Mouse (Mus musculus): ENCODE results near the gene Gm21541.
"Not testable (repeated sequence)": the region's sequence is repeated elsewhere in the genome, so short reads cannot be mapped to it uniquely, and the experiment has no call there.

The Gm21541 gene

DNA sequence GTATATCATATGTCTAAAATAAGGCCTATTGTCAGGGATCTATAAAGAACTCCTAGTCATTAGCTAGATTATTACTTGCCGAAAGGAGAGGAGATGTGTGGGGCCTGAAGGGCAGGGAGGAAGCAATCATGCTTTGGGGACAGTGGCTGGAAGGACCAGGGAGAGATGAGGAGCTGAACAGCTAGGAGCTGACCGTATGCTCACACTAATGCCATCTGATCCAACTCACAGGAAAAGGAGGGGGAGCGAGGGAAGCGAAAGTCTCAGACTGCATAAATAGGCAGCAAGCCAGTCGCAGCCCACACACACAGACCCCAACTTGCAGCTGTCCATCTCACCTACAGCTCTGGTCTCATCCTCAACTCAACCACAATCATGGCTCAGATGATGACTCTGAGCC, at the start of gene Gm21541:
Gm21541 (plus strand) TSS at position 301 of the 400 bp plus-strand sequence.
- not testable (repeated sequence) for DNase-seq (ENCODE audit: inconsistent age in 2 of 2, low spot score in 1 of 2)

DNA sequence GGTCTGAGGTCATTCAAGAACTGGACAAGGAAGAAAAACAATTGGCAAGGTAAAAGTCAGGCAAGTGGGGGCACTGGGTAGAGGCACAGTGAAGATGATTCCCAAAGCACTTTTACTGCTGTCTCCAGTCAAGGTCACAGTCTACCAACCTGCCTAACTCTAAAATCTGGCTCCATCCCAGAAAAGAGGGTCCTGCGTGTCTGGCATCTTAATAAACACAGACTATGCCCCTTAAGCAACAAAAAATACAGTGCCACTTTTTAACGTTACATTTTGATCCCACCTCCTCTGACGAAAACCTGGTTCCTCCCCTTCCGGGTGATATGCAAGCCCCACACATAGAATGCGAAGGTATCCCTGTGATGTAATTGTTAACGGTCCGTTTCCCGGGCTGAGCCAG, 37.9 kb downstream of the Gm21541 start, which contains the start of gene Gm20878:
Gm20878 (plus strand) TSS at position 301 of the 400 bp plus-strand sequence.
- DNase-seq (ENCODE audit: inconsistent age in 2 of 2, low spot score in 1 of 2) = not testable (repeated sequence)

All from adrenal gland, adult (tissue).